Mouse (Mus musculus) heart, postnatal 0 days (tissue): Measurements from ENCODE around the gene Eif3k. TPM values are rescaled to one million over a fixed set of nuclear protein-coding genes. Genes with fewer than 3 reads are reported as not detected.

Experiments
- ATAC-seq: fragments of 200-750 bp; cut with Nextera tagmentation; 2 replicates; pipeline ENCODE4 v1.8.0; 2017; ENCODE audit warnings: low read depth, moderate number of reproducible peaks, moderate library complexity; ENCODE audit not compliant: insufficient read depth
- DNase-seq: peaks from one replicate; pipeline ENCODE4 v3.0.0-alpha.2; 2016; ENCODE audit warnings: low spot score
- H3K27ac ChIP-seq: fragments of 300-500 bp; sonication (generic); 2 replicates; pipeline ENCODE4 v1.5.1; 2014; ENCODE audit warnings: low read depth, mild to moderate bottlenecking
- H3K27me3 ChIP-seq: fragments of 300-500 bp; sonication (generic); 2 replicates; pipeline ENCODE4 v1.6.1; 2014; ENCODE audit warnings: low read length, mixed read lengths; ENCODE audit not compliant: control insufficient read depth, insufficient read depth
- H3K36me3 ChIP-seq: fragments of 300-500 bp; sonication (generic); replicated peaks from 2 replicates; pipeline ENCODE4 v1.6.1; 2014; ENCODE audit warnings: low read length, mixed read lengths; ENCODE audit not compliant: control insufficient read depth, insufficient read depth
- H3K4me1 ChIP-seq: fragments of 300-500 bp; sonication (generic); 2 replicates; pipeline ENCODE4 v1.6.1; 2014; ENCODE audit warnings: antibody characterized with exemption; ENCODE audit not compliant: control insufficient read depth, insufficient read depth
- H3K4me2 ChIP-seq: fragments of 300-500 bp; sonication (generic); 2 replicates; pipeline ENCODE4 v1.6.1; 2014; ENCODE audit warnings: low read depth, mild to moderate bottlenecking, low read length, moderate library complexity
- H3K4me3 ChIP-seq: fragments of 300-500 bp; sonication (generic); 2 replicates; pipeline ENCODE4 v1.5.1; 2014; ENCODE audit warnings: low read depth, low read length
- H3K9ac ChIP-seq: fragments of 300-500 bp; sonication (generic); replicated peaks from 2 replicates; pipeline ENCODE4 v1.6.1; 2014; ENCODE audit warnings: low read depth, low read length, mixed read lengths
- H3K9me3 ChIP-seq: fragments of 300-500 bp; sonication (generic); replicated peaks from 2 replicates; pipeline ENCODE4 v1.6.1; 2016; ENCODE audit warnings: low read length; ENCODE audit not compliant: control insufficient read depth
- CTCF ChIP-seq: IDR thresholded peaks from 2 replicates; pipeline ENCODE4 v1.5.1; 2016; ENCODE audit warnings: antibody characterized with exemption, control low read depth, low read depth
- EP300 ChIP-seq: IDR thresholded peaks from 2 replicates; pipeline ENCODE4 v1.6.1; 2016; ENCODE audit warnings: antibody characterized with exemption, low read depth
- WGBS: fragments of 180-500 bp; shearing (Covaris S2); extraction: QIAGEN DNeasy Blood & Tissue Kit; methylation state at CpG from one replicate; pipeline ENCODE4 v1.1.7; 2014; 5-methylcytosine and 5-hydroxymethylcytosine counted together
- polyA plus RNA-seq: library from polyadenylated mRNA; unstranded; fragments of >200 nt; fragmentation: Nextera tagmentation; extraction: Ambion mirVana; gene quantifications from 2 replicates; pipeline ENCODE4 v1.2.1, GENCODE M21; 2015
- total RNA-seq: library from RNA; depleted of rRNA; stranded (reverse); fragments of >200 nt; gene quantifications from 2 replicates; pipeline ENCODE4 v1.2.3, GENCODE M21; 2014; ENCODE audit warnings: low replicate concordance

Gene Eif3k
- total and polyA plus RNA-seq, 2 experiments from 2014 or later: 261 to 476 TPM

DNA sequence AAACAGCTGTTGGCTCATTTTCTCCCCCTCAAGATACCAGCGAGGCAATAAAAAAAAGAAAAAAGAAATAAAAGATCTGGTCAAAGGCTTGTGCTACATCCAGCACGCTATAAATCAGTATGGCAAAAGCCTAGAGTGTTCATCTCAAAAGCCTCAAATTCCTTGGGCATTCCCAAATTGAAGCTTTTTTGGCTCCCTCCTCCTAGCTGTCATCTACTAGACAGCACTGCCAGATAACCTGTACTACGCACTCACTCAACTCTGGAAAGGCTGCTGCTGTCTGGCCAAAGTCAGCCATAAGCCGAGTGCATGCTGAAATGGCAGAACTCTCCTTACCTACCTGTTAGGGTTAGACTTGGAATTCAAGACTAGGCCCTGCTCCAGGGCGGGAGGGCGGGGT lies 24.4 kb downstream of the Eif3k start:
- DNase-seq (peak; percentile 35), ATAC-seq (no peak)
- Histone ChIP-seq H3K27ac (peak overlapping the region; percentile 89), H3K4me2 (peak overlapping the region; percentile 17), H3K9ac (no peak overlapping the region), H3K4me1 (peaks cover 70% of the 10 kb centered on the region), H3K36me3 (no peaks in the 10 kb centered on the region), H3K4me3 (no peak overlapping the region), H3K9me3 (no peaks in the 10 kb centered on the region), H3K27me3 (no peaks in the 10 kb centered on the region)
- WGBS: 39% methylated on average over 6 of the region's 6 CpGs
- TF ChIP-seq EP300 (no peak), CTCF (no peak)

DNA sequence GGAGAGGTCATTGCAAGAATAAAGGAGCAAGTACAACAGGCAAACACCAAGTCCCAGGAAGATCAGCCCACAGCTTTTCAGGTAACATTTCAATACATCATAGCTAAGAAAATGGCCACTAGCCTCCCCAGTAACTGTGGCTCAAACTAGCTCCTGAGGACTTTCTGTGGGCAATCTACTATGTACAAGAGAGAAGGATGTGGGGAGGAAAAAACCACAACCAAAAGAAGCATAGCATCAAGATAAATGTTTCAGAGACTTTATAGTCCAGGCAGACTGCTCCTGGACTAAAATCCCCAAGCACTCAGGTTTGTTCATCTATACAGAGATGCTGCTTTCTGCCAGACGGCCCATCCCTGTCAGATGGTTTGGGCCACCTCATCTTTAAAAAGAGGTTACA lies 25.4 kb downstream of the Eif3k start:
- no peak for TF ChIP-seq EP300
- no peak for TF ChIP-seq CTCF
- H3K4me3 ChIP-seq: no peak overlapping the region
- DNase-seq (no peak), ATAC-seq (no peak)
- H3K4me2 ChIP-seq: no peak overlapping the region
- 72% methylated on average over 1 of the region's 1 CpGs for WGBS
- peak overlapping the region; percentile 89 for H3K27ac ChIP-seq
- no peaks in the 10 kb centered on the region for H3K36me3 ChIP-seq
- no peaks in the 10 kb centered on the region for H3K27me3 ChIP-seq
- no peak overlapping the region for H3K9ac ChIP-seq
- H3K9me3 ChIP-seq: no peaks in the 10 kb centered on the region
- peaks cover 81% of the 10 kb centered on the region for H3K4me1 ChIP-seq

DNA sequence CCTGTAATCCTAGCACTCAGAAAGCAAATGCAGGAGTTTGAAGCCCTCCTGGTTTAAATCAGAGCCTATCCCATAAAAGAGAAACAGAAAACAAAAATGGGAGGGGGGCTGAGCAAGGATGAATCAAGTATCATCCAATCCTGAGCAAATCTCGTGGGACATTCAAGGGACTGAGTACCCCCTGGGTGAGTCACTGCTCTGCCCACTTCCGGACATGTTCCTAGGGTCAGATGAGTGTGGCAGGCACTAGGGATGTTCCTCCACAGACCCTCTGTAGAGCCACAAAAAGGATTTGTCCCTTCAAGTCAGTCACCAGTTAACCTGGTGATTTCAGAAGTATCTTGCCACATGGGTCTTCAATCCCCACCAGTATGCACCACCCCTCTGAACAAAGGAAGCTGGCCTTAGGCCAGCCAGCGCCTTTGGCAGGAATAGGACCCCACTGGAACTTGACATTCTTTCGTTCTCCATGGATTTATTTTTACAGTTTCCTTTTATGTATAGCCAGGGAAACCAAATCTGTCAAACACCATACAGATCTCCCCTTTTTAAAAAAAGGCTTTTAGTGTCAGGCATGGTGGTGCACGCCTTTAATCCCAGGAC lies 26.3 kb downstream of the Eif3k start:
- H3K4me2 ChIP-seq: no peak overlapping the region
- ATAC-seq: 0 out of 2 replicates have a peak, but pooled peaks have one; percentile 10

GRCm38 (mm10) chr7:28954773-28955172 lies 26.9 kb downstream of the Eif3k start:
- WGBS: 70% methylated on average over 4 of the region's 4 CpGs
- no peaks in the 10 kb centered on the region for H3K27me3 ChIP-seq
- peaks cover 89% of the 10 kb centered on the region for H3K4me1 ChIP-seq
- DNase-seq (no peak), ATAC-seq (no peak)
- H3K4me3 ChIP-seq: no peak overlapping the region
- H3K9ac ChIP-seq: no peak overlapping the region
- H3K36me3 ChIP-seq: peaks cover 8% of the 10 kb centered on the region; the same call in 1 of the 2 replicates
- TF ChIP-seq CTCF (no peak), EP300 (no peak)
- H3K4me2 ChIP-seq: no peak overlapping the region
- peak overlapping the region; percentile 89 for H3K27ac ChIP-seq
- H3K9me3 ChIP-seq: no peaks in the 10 kb centered on the region

More for the DNA sequence above, 26.3 kb downstream of the Eif3k start:
- TF ChIP-seq EP300 (no peak), CTCF (no peak)
- no peaks in the 10 kb centered on the region for H3K27me3 ChIP-seq
- no peak overlapping the region for H3K9ac ChIP-seq
- whole genome bisulfite sequencing: 14% methylated on average over 5 of the region's 5 CpGs
- H3K27ac ChIP-seq: peak overlapping the region; percentile 89
- H3K36me3 ChIP-seq: peaks cover 3% of the 10 kb centered on the region; the same call in 1 of the 2 replicates
- no peaks in the 10 kb centered on the region for H3K9me3 ChIP-seq
- peaks cover 89% of the 10 kb centered on the region for H3K4me1 ChIP-seq
- no peak overlapping the region for H3K4me3 ChIP-seq
- no peak for DNase-seq

GRCm38 (mm10) chr7:28953476-28954376 lies 27.9 kb downstream of the Eif3k start:
- no peak for ATAC-seq

More at GRCm38 (mm10) chr7:28953476-28954376, 27.9 kb downstream of the Eif3k start:
- Histone ChIP-seq H3K27ac (peak overlapping the region; percentile 72), H3K9ac (no peak overlapping the region), H3K36me3 (peaks cover 16% of the 10 kb centered on the region), H3K4me3 (no peak overlapping the region), H3K4me1 (peaks cover 90% of the 10 kb centered on the region), H3K27me3 (no peaks in the 10 kb centered on the region), H3K4me2 (peak overlapping the region; percentile 30; the same call in 1 of the 2 replicates), H3K9me3 (no peaks in the 10 kb centered on the region)
- TF ChIP-seq EP300 (no peak), CTCF (no peak)
- no peak for DNase-seq
- WGBS: 4% methylated on average over 2 of the region's 2 CpGs
